Mouse (Mus musculus) embryonic facial prominence, embryonic 10.5 days (tissue): ENCODE measurements around the gene C1galt1. TPM values are rescaled to one million over a fixed set of nuclear protein-coding genes. Genes with fewer than 3 reads are reported as not detected.

Experiments
- DNase-seq: peaks from one replicate; pipeline ENCODE4 v3.0.0-alpha.2; 2017; ENCODE audit warnings: low spot score
- H3K27ac ChIP-seq: fragments of 300-500 bp; sonication (generic); replicated peaks from 2 replicates; pipeline ENCODE4 v1.5.1; 2016; ENCODE audit warnings: mild to moderate bottlenecking
- H3K27me3 ChIP-seq: fragments of 300-500 bp; sonication (generic); replicated peaks from 2 replicates; pipeline ENCODE4 v1.6.1; 2016; ENCODE audit warnings: low read depth, mild to moderate bottlenecking; ENCODE audit not compliant: poor library complexity, severe bottlenecking
- H3K36me3 ChIP-seq: fragments of 300-500 bp; sonication (generic); replicated peaks from 2 replicates; pipeline ENCODE4 v1.6.1; 2016; ENCODE audit warnings: mild to moderate bottlenecking, moderate library complexity
- H3K4me1 ChIP-seq: fragments of 300-500 bp; sonication (generic); 2 replicates; pipeline ENCODE4 v1.6.1; 2016
- H3K4me3 ChIP-seq: fragments of 300-500 bp; sonication (generic); 2 replicates; pipeline ENCODE4 v1.5.1; 2016; ENCODE audit warnings: mild to moderate bottlenecking, moderate library complexity
- H3K9me3 ChIP-seq: fragments of 300-500 bp; sonication (generic); 2 replicates; pipeline ENCODE4 v1.6.1; 2016; ENCODE audit warnings: mild to moderate bottlenecking
- WGBS: fragments of 180-500 bp; shearing (Covaris S2); methylation state at CpG from one replicate; pipeline ENCODE4 v1.1.7; 2016; 5-methylcytosine and 5-hydroxymethylcytosine counted together
- polyA plus RNA-seq: library from polyadenylated mRNA; unstranded; fragments of >200 nt; fragmentation: Nextera tagmentation; extraction: Ambion mirVana; gene quantifications from 2 replicates; pipeline ENCODE4 v1.2.1, GENCODE M21; 2016

Gene C1galt1
- polyA plus RNA-seq, 1 experiment from 2014 or later, result 2.5 TPM

GRCm38 (mm10) chr6:7846726-7847439 lies 2.2 kb downstream of the C1galt1 start:
- WGBS, result 82% methylated on average over 8 of the region's 8 CpGs
- Histone ChIP-seq H3K9me3 (no peaks in the 10 kb centered on the region), H3K27me3 (no peaks in the 10 kb centered on the region), H3K4me1 (peaks cover 26% of the 10 kb centered on the region), H3K4me3 (no peak overlapping the region), H3K27ac (no peak overlapping the region), H3K36me3 (no peaks in the 10 kb centered on the region)
- DNase-seq, result no peak

DNA sequence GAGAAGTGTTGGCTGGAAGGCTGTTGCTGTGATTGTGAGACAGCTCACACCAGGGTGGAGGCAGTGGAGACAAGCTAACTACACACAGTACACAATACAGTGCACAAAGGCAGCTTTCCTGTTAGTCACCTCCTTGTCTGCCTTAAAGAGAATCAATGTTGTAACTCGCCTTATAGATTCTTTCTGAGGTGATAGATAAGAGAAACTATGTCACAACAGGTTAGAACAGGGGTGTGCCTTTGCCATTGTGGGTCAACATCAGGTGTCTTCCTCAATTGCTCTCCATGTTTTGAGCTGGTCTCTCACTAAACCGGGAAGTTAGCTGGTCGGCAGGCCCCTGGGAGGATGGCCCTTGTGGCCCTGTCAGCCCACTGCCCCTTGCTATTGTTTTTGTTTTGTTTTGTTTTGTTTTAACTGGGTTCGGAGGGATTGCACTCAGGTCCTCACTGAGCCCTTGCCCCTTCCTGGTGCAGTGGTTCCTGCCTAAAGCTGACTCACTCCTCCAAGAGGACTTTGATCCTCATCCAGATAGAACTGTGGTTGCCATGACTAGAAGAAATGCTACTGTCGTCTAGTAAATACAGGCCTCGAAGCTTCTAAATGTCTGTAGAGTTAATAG lies 3.4 kb downstream of the C1galt1 start:
- Histone ChIP-seq H3K27ac (no peak overlapping the region), H3K27me3 (no peaks in the 10 kb centered on the region), H3K4me3 (no peak overlapping the region), H3K4me1 (peaks cover 26% of the 10 kb centered on the region), H3K36me3 (no peaks in the 10 kb centered on the region), H3K9me3 (no peaks in the 10 kb centered on the region)
- WGBS, result 61% methylated on average over 6 of the region's 6 CpGs
- DNase-seq, result no peak

DNA sequence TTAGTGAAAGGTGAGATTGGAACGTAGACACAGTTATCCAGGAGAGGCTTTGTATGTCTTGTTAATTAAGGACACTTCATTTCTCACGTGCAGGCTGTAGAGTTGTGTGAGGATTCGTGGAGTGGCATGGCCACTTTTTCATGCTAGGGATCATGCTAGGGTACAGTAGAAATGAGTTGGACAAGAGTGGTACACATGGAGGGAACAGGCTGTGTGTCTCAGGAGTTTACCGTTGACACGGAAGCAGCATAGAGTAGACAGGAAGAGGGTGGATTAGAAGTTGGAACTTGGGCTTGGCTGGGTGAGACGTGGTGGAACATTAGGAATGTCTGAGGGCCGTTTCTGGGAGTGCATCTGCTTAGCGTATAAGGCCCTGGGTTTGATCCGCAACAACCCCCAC lies 4.1 kb downstream of the C1galt1 start:
- Histone ChIP-seq H3K27me3 (no peaks in the 10 kb centered on the region), H3K9me3 (no peaks in the 10 kb centered on the region), H3K4me1 (peaks cover 26% of the 10 kb centered on the region), H3K36me3 (no peaks in the 10 kb centered on the region), H3K4me3 (no peak overlapping the region), H3K27ac (no peak overlapping the region)
- WGBS, result 88% methylated on average over 9 of the region's 9 CpGs
- no peak for DNase-seq

DNA sequence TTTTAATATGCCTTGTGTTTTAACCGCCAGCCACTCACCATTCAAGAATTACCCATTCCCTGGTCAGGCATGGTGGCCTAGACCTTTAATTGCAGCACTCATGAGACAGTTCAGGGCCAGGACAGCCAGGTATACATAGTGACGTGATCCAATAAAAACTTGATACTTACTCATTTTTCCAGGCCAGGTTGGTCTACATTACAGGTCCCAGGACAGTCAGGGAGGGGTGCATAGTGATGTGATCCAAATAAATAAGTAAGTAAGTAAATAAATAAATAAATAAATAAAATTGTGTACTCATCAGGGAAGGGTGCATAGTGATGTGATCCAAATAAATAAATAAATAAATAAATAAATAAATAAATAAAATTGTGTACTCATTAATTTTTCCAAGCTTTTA lies 6.4 kb downstream of the C1galt1 start:
- Histone ChIP-seq H3K27ac (no peak overlapping the region), H3K27me3 (no peaks in the 10 kb centered on the region), H3K4me3 (no peak overlapping the region), H3K36me3 (no peaks in the 10 kb centered on the region), H3K4me1 (peaks cover 22% of the 10 kb centered on the region), H3K9me3 (no peaks in the 10 kb centered on the region)
- 84% methylated on average over 2 of the region's 2 CpGs for WGBS
- no peak for DNase-seq

DNA sequence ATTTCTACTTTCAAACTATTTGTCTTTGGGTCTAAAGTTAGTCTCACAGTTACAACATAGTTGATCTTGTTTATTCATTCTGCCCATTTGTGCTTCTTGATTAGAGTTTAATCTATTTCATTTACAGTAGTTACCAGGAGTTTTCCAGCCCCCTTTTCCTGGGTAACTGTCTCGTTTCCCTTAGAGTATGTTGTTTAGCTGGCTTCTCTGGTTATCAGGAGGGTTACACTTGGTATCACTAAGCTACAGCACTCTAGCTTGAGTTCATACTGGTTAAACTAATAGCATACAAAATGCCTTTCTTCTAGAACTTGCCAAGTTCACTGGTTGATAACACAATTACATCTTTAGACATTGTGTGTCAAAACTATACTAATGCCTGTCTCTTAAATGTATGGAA lies 8.3 kb downstream of the C1galt1 start:
- DNase-seq, result no peak
- no peaks in the 10 kb centered on the region for H3K36me3 ChIP-seq
- peaks cover 4% of the 10 kb centered on the region for H3K4me1 ChIP-seq
- H3K4me3 ChIP-seq, result no peak overlapping the region
- WGBS, result 75% methylated on average over 1 of the region's 1 CpGs
- no peaks in the 10 kb centered on the region for H3K27me3 ChIP-seq
- no peaks in the 10 kb centered on the region for H3K9me3 ChIP-seq
- no peak overlapping the region for H3K27ac ChIP-seq

DNA sequence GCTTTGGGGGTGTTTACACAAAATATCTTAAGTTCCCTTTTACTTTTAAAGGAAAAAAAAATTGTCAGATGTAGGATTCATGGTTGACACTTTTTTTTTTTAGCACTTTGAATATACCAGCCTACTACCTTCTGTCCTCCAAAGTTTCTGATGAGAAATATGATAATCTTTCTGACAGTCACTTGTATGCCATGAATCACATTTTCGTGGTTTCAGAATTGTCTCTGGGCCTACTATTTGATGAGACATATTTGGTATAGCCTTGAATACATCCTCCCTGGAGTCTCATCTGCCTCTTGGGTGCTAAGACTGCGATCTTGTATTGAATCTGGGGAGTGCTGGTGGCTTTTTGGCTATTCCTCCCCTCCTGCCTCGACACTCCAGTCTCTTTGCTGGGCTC lies 8.8 kb downstream of the C1galt1 start:
- WGBS, result 83% methylated on average over 3 of the region's 3 CpGs

GRCm38 (mm10) chr6:7856682-7857290 lies 12.1 kb downstream of the C1galt1 start:
- no peak overlapping the region for H3K4me3 ChIP-seq
- H3K4me1 ChIP-seq, result 0 out of 2 replicates have a peak, but pooled peaks cover 4% of the 10 kb centered on the region
- no peaks in the 10 kb centered on the region for H3K9me3 ChIP-seq
- no peaks in the 10 kb centered on the region for H3K36me3 ChIP-seq
- no peak for DNase-seq
- no peak overlapping the region for H3K27ac ChIP-seq
- 77% methylated on average over 5 of the region's 5 CpGs for WGBS
- H3K27me3 ChIP-seq, result no peaks in the 10 kb centered on the region

More for the DNA sequence above, 8.8 kb downstream of the C1galt1 start:
- no peak for DNase-seq
- Histone ChIP-seq H3K9me3 (no peaks in the 10 kb centered on the region), H3K27ac (no peak overlapping the region), H3K27me3 (no peaks in the 10 kb centered on the region), H3K36me3 (no peaks in the 10 kb centered on the region), H3K4me1 (no peaks in the 10 kb centered on the region; the same call in 1 of the 2 replicates), H3K4me3 (no peak overlapping the region)

DNA sequence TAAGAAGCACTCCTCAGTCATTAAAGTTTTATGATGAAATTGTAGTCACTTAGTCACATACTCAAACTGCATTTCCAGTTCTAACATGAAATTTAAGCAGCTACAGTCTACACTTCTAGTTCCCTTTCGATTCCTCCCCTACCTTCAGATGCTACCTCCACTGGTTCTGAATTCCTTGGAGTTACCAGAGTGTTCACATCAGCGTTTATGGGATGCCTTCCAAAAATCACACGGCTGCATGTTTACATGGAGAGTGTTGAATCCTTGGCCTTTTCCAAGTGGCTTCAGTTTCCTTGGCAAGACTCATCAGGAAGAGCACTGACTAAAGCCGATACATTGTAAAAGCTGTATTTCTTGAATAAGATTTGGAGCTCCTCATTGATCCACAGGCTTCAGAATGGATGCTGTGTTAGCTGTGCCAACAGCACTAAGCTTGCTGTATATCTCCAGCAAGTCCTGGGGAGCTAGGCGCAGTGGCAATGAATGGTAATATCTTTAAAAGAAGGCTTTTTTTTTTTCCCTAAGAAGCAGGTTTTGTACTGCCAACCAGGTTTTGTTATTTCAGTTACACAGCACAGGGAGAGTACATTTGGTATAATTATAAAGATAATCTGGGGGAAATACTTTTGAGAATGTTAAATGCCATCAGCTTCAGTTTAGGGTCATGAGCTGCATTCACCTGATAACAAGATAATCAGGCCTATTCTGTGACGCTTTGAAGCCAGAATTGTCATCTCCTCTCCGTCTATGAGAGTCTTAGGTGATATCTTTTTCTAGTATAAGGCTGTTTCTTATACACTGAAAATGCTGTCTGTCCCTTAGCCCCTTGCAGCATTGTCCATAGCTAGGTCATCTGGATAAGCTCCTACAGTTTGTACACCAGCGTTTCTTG lies 13.0 kb downstream of the C1galt1 start:
- H3K4me3 ChIP-seq, result no peak overlapping the region
- H3K4me1 ChIP-seq, result 0 out of 2 replicates have a peak, but pooled peaks cover 4% of the 10 kb centered on the region
- no peaks in the 10 kb centered on the region for H3K36me3 ChIP-seq
- WGBS, result 90% methylated on average over 8 of the region's 8 CpGs
- H3K27ac ChIP-seq, result no peak overlapping the region
- no peak for DNase-seq
- H3K9me3 ChIP-seq, result no peaks in the 10 kb centered on the region
- H3K27me3 ChIP-seq, result no peaks in the 10 kb centered on the region

DNA sequence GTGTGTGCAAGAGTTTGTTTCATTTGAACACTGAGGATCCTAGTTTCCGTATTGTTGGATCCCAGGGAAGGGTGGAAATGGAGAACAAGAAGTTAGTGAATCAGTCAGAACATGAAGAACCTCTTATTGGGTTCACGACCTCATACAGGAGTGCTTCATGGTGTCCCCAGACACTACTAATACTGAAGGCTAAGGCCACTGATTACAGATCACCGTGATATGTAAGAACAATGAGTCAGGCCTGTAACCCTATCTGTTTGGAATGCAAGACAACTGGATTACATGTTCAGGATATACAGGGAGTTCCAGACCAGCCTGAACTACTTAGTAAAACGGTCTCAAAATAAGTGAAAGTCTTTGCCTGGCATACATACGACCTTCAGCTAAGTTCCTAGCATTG lies 13.9 kb downstream of the C1galt1 start:
- Histone ChIP-seq H3K9me3 (no peaks in the 10 kb centered on the region), H3K36me3 (no peaks in the 10 kb centered on the region), H3K4me1 (0 out of 2 replicates have a peak, but pooled peaks cover 4% of the 10 kb centered on the region), H3K4me3 (no peak overlapping the region), H3K27me3 (no peaks in the 10 kb centered on the region), H3K27ac (no peak overlapping the region)
- WGBS, result 71% methylated on average over 5 of the region's 5 CpGs
- DNase-seq, result no peak

DNA sequence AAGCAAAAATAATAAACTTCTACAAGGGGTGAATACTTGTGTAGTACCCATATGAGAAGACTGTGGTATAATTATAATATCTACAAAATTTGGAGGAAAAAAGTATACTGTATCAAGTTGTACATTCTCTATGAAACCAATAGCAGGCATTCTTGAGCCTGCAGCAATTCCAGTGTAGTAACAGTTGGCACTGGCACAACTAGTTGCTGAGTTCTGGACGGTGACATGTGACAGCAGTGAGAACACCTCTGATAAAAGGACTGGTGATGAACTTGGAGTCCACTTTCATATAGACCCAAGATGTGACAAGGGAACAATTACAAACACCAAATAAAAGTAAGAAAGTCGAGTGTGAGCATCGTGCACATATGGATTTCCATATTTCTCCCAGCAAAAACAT lies 14.5 kb downstream of the C1galt1 start:
- H3K27ac ChIP-seq, result no peak overlapping the region
- no peaks in the 10 kb centered on the region for H3K27me3 ChIP-seq
- no peak for DNase-seq
- no peaks in the 10 kb centered on the region for H3K9me3 ChIP-seq
- no peak overlapping the region for H3K4me3 ChIP-seq
- peaks cover under 1% of the 10 kb centered on the region; the same call in 1 of the 2 replicates for H3K36me3 ChIP-seq
- H3K4me1 ChIP-seq, result 0 out of 2 replicates have a peak, but pooled peaks cover 4% of the 10 kb centered on the region
- WGBS, result 94% methylated on average over 3 of the region's 3 CpGs

GRCm38 (mm10) chr6:7861033-7861432 lies 16.4 kb downstream of the C1galt1 start:
- WGBS, result 87% methylated on average over 3 of the region's 3 CpGs

DNA sequence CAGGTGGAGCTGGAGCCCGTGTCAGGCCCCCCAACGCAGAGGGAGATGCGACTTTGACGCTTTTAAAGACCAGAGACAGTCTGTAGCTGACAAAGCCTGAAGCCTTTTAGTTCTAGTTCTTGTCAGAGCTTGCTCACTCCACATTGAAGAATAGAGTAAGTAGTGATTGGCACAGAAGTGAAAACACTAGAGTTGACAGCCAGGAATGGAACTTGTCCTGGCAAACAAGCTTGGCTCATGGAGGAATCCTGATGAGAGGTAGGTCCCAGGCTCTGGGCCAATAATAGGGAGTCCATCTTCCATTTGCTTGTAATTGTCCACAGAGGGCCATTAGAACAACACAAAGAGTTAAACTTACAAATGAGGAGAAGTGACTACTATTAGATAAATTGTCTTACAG lies 18.7 kb downstream of the C1galt1 start:
- Histone ChIP-seq H3K9me3 (no peaks in the 10 kb centered on the region), H3K36me3 (peaks cover 28% of the 10 kb centered on the region), H3K27ac (no peak overlapping the region), H3K27me3 (no peaks in the 10 kb centered on the region), H3K4me3 (no peak overlapping the region), H3K4me1 (0 out of 2 replicates have a peak, but pooled peaks cover 4% of the 10 kb centered on the region)
- DNase-seq, result no peak
- 81% methylated on average over 4 of the region's 4 CpGs for whole genome bisulfite sequencing

More at GRCm38 (mm10) chr6:7861033-7861432, 16.4 kb downstream of the C1galt1 start:
- Histone ChIP-seq H3K27ac (no peak overlapping the region), H3K27me3 (no peaks in the 10 kb centered on the region), H3K36me3 (peaks cover 13% of the 10 kb centered on the region), H3K4me1 (0 out of 2 replicates have a peak, but pooled peaks cover 4% of the 10 kb centered on the region), H3K4me3 (no peak overlapping the region), H3K9me3 (no peaks in the 10 kb centered on the region)
- DNase-seq, result no peak
